Mouse (Mus musculus) activated CD4-positive, CD25-positive, alpha-beta regulatory T cell, adult 4 months (primary cell): Measurements from ENCODE around the gene Rabep1. TPM values are rescaled to one million over a fixed set of nuclear protein-coding genes. Genes with fewer than 3 reads are reported as not detected.
"Not testable (repeated sequence)": the region's sequence is repeated elsewhere in the genome, so short reads cannot be mapped to it uniquely, and the experiment has no call there.

Source experiments
- ATAC-seq: one replicate; pipeline ENCODE4 v1.8.0; 2017
- polyA plus RNA-seq, 2 experiments: library from polyadenylated mRNA; unstranded; fragments of 100-300 nt; shearing (Covaris generic); gene quantifications; one replicate each; pipeline ENCODE4 v1.2.1; 2017

Gene Rabep1
- polyA plus RNA-seq, 2 experiments from 2014 or later, result 9.4 to 10.8 TPM

GRCm38 (mm10) chr11:70898182-70898581, 53.6 kb downstream of the Rabep1 start:
- not testable (repeated sequence) for ATAC-seq

GRCm38 (mm10) chr11:70906681-70907080, 62.1 kb downstream of the Rabep1 start:
- no peak for ATAC-seq

- no peak for ATAC-seq
Observed at GRCm38 (mm10) chr11:70911323-70911722, 66.7 kb downstream of the Rabep1 start.

GRCm38 (mm10) chr11:70911920-70912319, 67.3 kb downstream of the Rabep1 start:
- no peak for ATAC-seq

GRCm38 (mm10) chr11:70917896-70918295, 73.3 kb downstream of the Rabep1 start:
- no peak for ATAC-seq

GRCm38 (mm10) chr11:70919524-70919923, 74.9 kb downstream of the Rabep1 start:
- ATAC-seq, result no peak

GRCm38 (mm10) chr11:70931461-70931860, 86.9 kb downstream of the Rabep1 start:
- no peak for ATAC-seq

GRCm38 (mm10) chr11:70935316-70935715, 90.7 kb downstream of the Rabep1 start:
- no peak for ATAC-seq

- ATAC-seq, result no peak
Observed at GRCm38 (mm10) chr11:70942596-70942995, 98.0 kb downstream of the Rabep1 start.

- ATAC-seq, result no peak
Observed at GRCm38 (mm10) chr11:70943651-70944050, 99.1 kb downstream of the Rabep1 start.

- ATAC-seq, result no peak
Observed at GRCm38 (mm10) chr11:70944935-70945817, 100.6 kb downstream of the Rabep1 start.

GRCm38 (mm10) chr11:70954711-70955110, 110.1 kb downstream of the Rabep1 start:
- no peak for ATAC-seq

GRCm38 (mm10) chr11:70960786-70961554, 116.4 kb downstream of the Rabep1 start:
- ATAC-seq, result no peak

- no peak for ATAC-seq
Observed at GRCm38 (mm10) chr11:70964222-70964907, 119.8 kb downstream of the Rabep1 start.

- ATAC-seq, result no peak
Observed at GRCm38 (mm10) chr11:70969271-70969794, 124.8 kb downstream of the Rabep1 start.

- ATAC-seq, result peak; percentile 98
Observed at GRCm38 (mm10) chr11:70969821-70970559, 125.4 kb downstream of the Rabep1 start, which contains the start of the genes Nup88 and Rpain. Nup88 (minus strand) TSS chr11:70969973. Rpain (plus strand) TSS chr11:70970213.

GRCm38 (mm10) chr11:70970560-70971540, 126.3 kb downstream of the Rabep1 start:
- ATAC-seq, result peak; percentile 14

- ATAC-seq, result no peak
Observed at GRCm38 (mm10) chr11:70972586-70972985, 128.0 kb downstream of the Rabep1 start.

GRCm38 (mm10) chr11:70973947-70974346, 129.4 kb downstream of the Rabep1 start:
- no peak for ATAC-seq

GRCm38 (mm10) chr11:70975193-70975592, 130.6 kb downstream of the Rabep1 start:
- no peak for ATAC-seq

GRCm38 (mm10) chr11:70977293-70977692, 132.7 kb downstream of the Rabep1 start:
- ATAC-seq, result no peak
